Mouse (Mus musculus) right cerebral cortex, postnatal 25 days (tissue): ENCODE data around the gene Lrif1.
A peak's percentile ranks its signal among the peaks of the same experiment; 100 is the strongest.
"Not testable (repeated sequence)": the region's sequence is repeated elsewhere in the genome, so short reads cannot be mapped to it uniquely, and the experiment has no call there.

Experiments used
- DNase-seq: peaks from one replicate; pipeline ENCODE4 v3.0.0; 2022

The Lrif1 gene

GRCm38 (mm10) chr3:106684830-106685229 is at the start of gene Lrif1:
Gene Lrif1, plus strand, starts transcription at chr3:106684987.
- peak; percentile 84 for DNase-seq

- DNase-seq = not testable (repeated sequence)
These were observed 12.0 kb upstream of the Lrif1 start for GRCm38 (mm10) chr3:106672811-106673210.

- no peak for DNase-seq
These were observed 594 bp downstream of the Lrif1 start for GRCm38 (mm10) chr3:106685381-106685780.

- peak; percentile 93 for DNase-seq
These were observed 36.7 kb downstream of the Lrif1 start for GRCm38 (mm10) chr3:106721397-106722027.

GRCm38 (mm10) chr3:106722028-106722945 is 37.5 kb downstream of the Lrif1 start:
- DNase-seq = peak; percentile 89

GRCm38 (mm10) chr3:106755898-106756297 is 71.1 kb downstream of the Lrif1 start:
- no peak for DNase-seq

- no peak for DNase-seq
These were observed 87.0 kb downstream of the Lrif1 start for GRCm38 (mm10) chr3:106771834-106772233.

GRCm38 (mm10) chr3:106785130-106785529 is 100.3 kb downstream of the Lrif1 start:
- DNase-seq = no peak
